In the genomic region with DNA sequence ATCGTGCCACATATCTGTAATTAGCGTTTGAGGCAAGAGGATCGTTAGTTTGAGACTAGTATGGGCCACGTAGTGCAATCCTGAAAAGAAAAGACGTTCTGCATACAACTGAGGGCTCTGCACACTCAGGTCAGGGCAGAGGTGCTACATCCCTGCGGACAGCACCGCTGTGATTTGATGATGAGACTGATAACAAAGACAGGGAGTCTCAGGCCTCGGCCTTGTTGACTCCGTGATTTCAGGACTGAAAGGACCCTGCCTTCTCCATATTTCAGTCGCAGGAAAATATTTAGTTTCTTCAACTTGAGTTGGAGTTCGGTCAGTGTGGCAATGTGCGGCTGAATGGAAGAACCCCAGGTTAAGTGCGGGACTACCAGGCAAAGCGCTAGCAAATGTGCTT, we compare ENCODE assay signal across 30 mouse cellular contexts.
"Had no signal": no experiment of that assay in that cellular context is flagged by ENCODE, and none has a peak within 500 bp of the region (broad histone marks: within the 10 kb centered on the region; RNA-seq: fewer than 3 reads in every experiment).

No protein-coding gene starts in this region.

- DNase-seq: heart, postnatal 10 days; heart, postnatal 14 days; heart, postnatal 36 days; heart, postnatal 4 days; kidney, adult 11 months; kidney, adult 18-20 months; kidney, adult 2 months; kidney, adult 8-10 months; kidney, adult 9 months; kidney, postnatal 10 days; kidney, postnatal 14 days; kidney, postnatal 25 days; kidney, postnatal 36 days; kidney, postnatal 4 days; layer of hippocampus, adult 9-11 months; layer of hippocampus, postnatal 36 days had no signal

- H3K27me3 ChIP-seq: heart, embryonic 12.5 days; heart, embryonic 13.5 days; heart, embryonic 15.5 days; hindbrain, embryonic 12.5 days; hindbrain, embryonic 13.5 days; hindbrain, embryonic 15.5 days; intestine, embryonic 15.5 days; kidney, embryonic 15.5 days had no signal

- H3K36me3 ChIP-seq: heart, embryonic 12.5 days; heart, embryonic 13.5 days; heart, embryonic 15.5 days; hindbrain, embryonic 10.5 days; hindbrain, embryonic 12.5 days; hindbrain, embryonic 13.5 days; hindbrain, embryonic 15.5 days; intestine, embryonic 15.5 days; kidney, embryonic 15.5 days had no signal

- H3K4me3 ChIP-seq: heart, embryonic 12.5 days; heart, embryonic 13.5 days; heart, embryonic 15.5 days; hindbrain, embryonic 10.5 days; hindbrain, embryonic 12.5 days; hindbrain, embryonic 13.5 days; hindbrain, embryonic 15.5 days; intestine, embryonic 15.5 days; kidney, embryonic 15.5 days; layer of hippocampus, adult 2 months; left cerebral cortex, adult 2 months had no signal

- H3K9me3 ChIP-seq: heart, embryonic 12.5 days; heart, embryonic 13.5 days; heart, embryonic 15.5 days; hindbrain, embryonic 10.5 days; hindbrain, embryonic 12.5 days; hindbrain, embryonic 13.5 days; hindbrain, embryonic 15.5 days; intestine, embryonic 15.5 days; kidney, embryonic 15.5 days had no signal

- H3K4me1 ChIP-seq: heart, embryonic 12.5 days; heart, embryonic 13.5 days; heart, embryonic 15.5 days; hindbrain, embryonic 12.5 days; intestine, embryonic 15.5 days; kidney, embryonic 15.5 days had no signal

- H3K9ac ChIP-seq: heart, embryonic 12.5 days; heart, embryonic 13.5 days; heart, embryonic 15.5 days; hindbrain, embryonic 12.5 days; hindbrain, embryonic 13.5 days; hindbrain, embryonic 14.5 days; hindbrain, embryonic 15.5 days; intestine, embryonic 15.5 days; kidney, embryonic 15.5 days had no signal

- H3K27ac ChIP-seq: heart, embryonic 13.5 days; heart, embryonic 15.5 days; hindbrain, embryonic 10.5 days; hindbrain, embryonic 12.5 days; hindbrain, embryonic 13.5 days; hindbrain, embryonic 14.5 days; hindbrain, embryonic 15.5 days; hindbrain, postnatal 0 days; intestine, embryonic 15.5 days; kidney, embryonic 15.5 days; kidney, postnatal 0 days; layer of hippocampus, adult 2 months; left cerebral cortex, adult 2 months had no signal
